Comparison of ENCODE assay signal across 8 mouse cellular contexts in the genomic region with DNA sequence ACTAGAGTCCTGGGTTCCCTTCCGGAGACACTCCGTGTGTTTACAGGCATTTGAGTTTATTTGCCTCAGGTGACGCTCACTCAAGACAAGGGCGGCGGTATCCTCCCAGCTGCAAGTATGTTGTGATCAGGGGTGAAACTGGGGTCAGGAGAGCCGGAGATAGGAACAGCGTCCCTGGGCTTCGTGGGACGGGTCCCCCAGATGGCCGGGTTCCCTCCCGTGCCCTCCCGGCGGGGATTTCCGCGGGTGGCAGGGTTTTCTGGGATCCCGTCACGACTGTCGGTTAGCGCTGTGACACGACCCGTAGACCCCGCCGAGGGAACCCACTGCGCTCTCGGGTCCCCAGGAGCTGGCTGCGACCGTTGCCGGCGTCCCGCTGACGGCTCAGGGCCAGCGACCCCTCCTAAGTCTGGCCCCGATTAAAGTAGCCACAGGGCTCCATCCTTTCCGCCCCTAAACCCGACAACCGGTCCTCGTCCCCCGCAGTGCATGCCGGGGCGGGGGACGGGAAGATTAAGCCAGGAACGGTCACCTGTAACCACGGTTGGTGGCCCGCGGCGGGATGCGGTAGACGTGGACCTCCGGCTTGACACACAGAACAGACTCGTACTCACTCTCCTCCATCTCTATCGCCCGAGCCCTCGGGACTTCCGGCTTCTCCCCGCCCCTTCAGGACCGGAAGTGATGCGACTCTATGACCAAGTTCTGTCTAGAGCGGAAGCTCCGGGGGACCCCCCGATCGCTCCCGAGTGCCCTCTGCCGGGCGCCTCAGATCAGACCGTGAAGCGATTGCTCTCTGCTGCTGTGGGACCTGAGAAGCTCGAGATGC. TPM values are rescaled to one million over a fixed set of nuclear protein-coding genes. Genes with fewer than 3 reads are reported as not detected.
A peak's percentile ranks its signal among the peaks of the same experiment; 100 is the strongest.
DNase-seq lines count a peak whose midpoint lies in the region; ATAC-seq lines count a peak whose summit lies in the region.

A gene (minus strand): TSS at position 677 of the 829 bp plus-strand sequence.

- ATAC-seq in hindbrain, embryonic 12.5 days (ENCODE audit: low FRiP score), result peak; percentile 93

- no peaks in the 10 kb centered on the region for H3K27me3 ChIP-seq in hindbrain, embryonic 12.5 days

- peak within 1 kb of the TSS; percentile 76 for H3K27ac ChIP-seq in hindbrain, embryonic 12.5 days

- H3K4me2 ChIP-seq in hindbrain, embryonic 12.5 days (replicated peaks), result peak within 1 kb of the TSS; percentile 96

- peaks cover 17% of the 10 kb centered on the region for H3K36me3 ChIP-seq in hindbrain, embryonic 12.5 days

- H3K4me1 ChIP-seq in hindbrain, embryonic 12.5 days, result peaks cover 16% of the 10 kb centered on the region

- DNase-seq in Muller cell, postnatal 12 days (ENCODE audit: inconsistent ontology term), result peak; percentile 96
- DNase-seq in cerebellum, adult 9-11 months, result peak; percentile 94
- DNase-seq in frontal cortex, postnatal 10 days (ENCODE audit: low spot score in 2 of 2), result peak; percentile 91 to 94
- peak; percentile 91 to 96 for DNase-seq in layer of hippocampus, postnatal 14 days (ENCODE audit: low spot score in 2 of 2)
- DNase-seq in lung, postnatal 14 days, result peak; percentile 97
- peak; percentile 95 for DNase-seq in retina, adult 2 months (ENCODE audit: low read depth, low spot score)
- peak; percentile 93 to 94 for DNase-seq in thymus, postnatal 36 days

- H3K9ac ChIP-seq in hindbrain, embryonic 12.5 days, result peak within 1 kb of the TSS; percentile 92

- no peaks in the 10 kb centered on the region for H3K9me3 ChIP-seq in hindbrain, embryonic 12.5 days (replicated peaks)

- H3K4me3 ChIP-seq in hindbrain, embryonic 12.5 days, result peak within 1 kb of the TSS; percentile 83

- under 1% methylated on average over 64 of the region's 67 CpGs for WGBS in hindbrain, embryonic 12.5 days

RNA-seq across cellular contexts. Expression of the gene that starts here (rescaled TPM):
- polyA plus RNA-seq in hindbrain, embryonic 12.5 days (2016; fragmentation: Nextera tagmentation; extraction: Ambion mirVana), result 57.6 and 60.7 TPM in 2 replicates
- total RNA-seq in layer of hippocampus, postnatal 14 days (2021), result 10 to 100 TPM; 40.9 to 52.0 TPM

Comparison
In these comparisons a context has a peak if more than half of its experiments do, and no peak if none do; other contexts are left out.
1. Peak in every context shown above with its lines: DNase-seq, ATAC-seq, H3K4me3 ChIP-seq and H3K27ac ChIP-seq.